Mouse (Mus musculus) right cerebral cortex, adult 18-20 months (tissue): ENCODE measurements at regions not wholly inside any gene's neighbourhood (a gene's known extent, or its start where the extent isn't known, plus 50 kb on each side); places are given as distances from the start of the nearest gene placed in this dataset.

ENCODE experiments used
- DNase-seq: peaks from one replicate; pipeline ENCODE4 v3.0.0; 2022; ENCODE audit warnings: mixed read lengths

DNA sequence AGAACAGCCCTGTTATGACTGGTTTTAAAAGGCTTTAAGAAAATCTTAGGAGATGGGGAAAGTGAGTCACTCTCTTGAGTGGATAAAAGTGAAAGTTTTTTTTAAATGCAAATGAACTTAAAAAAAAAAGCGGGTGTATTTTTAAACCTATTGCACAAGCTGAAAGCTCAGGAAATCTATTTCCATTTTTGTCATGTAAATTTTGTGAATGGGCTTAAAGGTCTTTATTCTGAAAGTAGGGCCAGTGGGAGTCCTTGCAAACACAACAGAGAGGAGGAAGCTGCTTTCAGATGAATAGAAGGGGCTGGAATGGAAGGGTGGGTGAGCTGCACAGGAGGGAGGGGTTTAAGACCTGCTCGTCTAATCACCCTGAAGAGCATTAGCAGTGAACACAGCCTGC lies 62.9 kb downstream of the Fam84a start:
- no peak for DNase-seq

GRCm38 (mm10) chr12:14082771-14083170 lies 69.1 kb downstream of the Fam84a start:
- DNase-seq: peak; percentile 64

DNA sequence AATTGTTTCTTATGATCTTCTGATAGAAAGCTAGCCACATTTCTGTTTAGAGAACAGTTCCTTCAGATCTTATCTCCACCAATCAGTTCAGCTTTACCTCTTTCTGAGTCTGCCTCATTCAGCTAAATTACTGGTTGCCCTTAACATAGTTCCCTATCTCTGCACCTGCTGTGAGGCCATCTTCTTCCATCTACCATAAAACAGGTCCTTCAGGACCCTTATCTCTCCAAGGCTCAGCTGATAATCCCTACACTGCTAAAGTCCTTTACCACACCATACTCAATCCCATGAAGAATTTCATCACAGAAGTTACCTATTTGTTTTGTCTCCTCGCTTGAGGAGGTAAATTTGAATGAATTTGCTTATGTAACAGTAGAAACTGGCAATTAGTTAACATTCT lies 72.0 kb downstream of the Fam84a start:
- no peak for DNase-seq

DNA sequence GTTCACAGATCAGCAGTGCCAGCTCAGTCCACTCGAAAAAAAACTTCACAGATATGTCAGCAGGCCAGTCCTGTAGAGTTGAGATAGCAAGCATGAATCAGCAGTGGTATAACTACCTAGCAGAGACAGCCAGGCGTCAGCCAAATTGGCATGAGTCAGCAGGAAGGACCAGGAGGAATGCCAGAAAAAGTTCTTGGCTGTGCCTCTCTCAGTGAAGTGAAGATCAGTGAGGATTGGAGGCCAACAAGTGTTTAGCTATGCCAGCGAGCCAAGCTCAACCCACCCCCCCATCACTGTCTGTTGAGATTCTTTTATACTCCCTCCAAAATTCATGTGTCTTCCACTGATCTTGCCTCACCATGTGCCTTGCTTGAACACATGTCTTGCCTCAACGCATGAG lies 82.8 kb downstream of the Fam84a start:
- peak; percentile 76 for DNase-seq

- no peak for DNase-seq
These were observed 86.5 kb downstream of the Fam84a start for GRCm38 (mm10) chr12:14065401-14065800.

DNA sequence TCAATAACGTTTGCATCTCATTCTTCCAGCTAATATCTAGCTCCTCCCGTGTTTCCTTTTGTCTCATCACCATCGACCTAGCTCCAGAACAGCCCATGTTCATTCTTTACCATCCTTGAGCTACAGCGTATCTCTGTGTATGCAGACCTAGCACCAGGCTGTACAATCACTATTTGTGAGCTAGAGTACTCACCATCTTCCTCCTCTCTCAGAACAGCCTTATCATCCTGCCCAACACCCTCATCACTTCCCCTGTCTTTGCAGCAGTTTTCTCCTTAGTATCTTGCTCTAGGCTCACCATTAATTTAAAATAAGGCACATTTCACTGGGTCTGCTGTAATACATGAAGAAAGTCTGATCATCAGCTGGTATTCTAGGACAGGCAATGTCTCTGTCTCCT lies 88.6 kb downstream of the Fam84a start:
- no peak for DNase-seq

DNA sequence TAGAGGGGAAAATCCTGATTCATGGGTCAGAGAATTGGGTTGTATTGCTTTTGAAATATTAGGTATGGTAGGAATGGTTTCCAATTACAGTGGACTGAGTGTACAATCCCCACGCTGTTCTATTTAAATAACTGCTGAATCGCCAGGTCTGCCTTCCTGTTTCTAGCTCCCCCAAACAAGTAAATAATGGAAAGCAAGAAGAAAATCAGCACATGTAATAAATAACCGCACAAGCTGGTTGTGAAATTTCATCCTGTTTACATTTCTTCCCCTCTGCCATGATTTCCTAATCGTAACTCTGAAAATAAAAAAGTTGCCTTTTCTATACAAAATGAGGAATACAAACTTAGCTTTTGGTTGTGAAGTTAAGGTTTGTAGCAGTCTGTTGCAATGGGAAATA lies 95.7 kb downstream of the Fam84a start:
- no peak for DNase-seq

GRCm38 (mm10) chr12:14032363-14032762 lies 119.5 kb downstream of the Fam84a start:
- no peak for DNase-seq

DNA sequence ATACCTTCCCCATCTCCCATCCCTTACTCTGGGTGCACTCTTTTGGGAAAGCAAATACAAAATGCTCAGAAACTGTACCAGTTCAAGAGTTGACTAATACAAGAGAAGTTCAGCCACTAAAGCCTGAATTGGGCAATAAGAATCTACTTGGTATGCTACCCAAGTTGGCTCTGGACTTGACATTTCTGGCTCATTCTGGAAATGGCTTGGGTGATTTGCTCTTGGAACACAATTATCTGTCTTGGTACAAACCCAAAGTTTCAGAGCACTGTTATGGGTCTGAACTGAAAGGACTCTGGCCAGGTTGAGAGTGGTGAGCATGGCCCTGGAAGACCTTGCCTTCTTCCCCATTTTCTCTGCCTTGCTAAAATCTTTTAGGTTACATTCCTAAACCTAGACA lies 136.6 kb downstream of the Fam84a start:
- no peak for DNase-seq

DNA sequence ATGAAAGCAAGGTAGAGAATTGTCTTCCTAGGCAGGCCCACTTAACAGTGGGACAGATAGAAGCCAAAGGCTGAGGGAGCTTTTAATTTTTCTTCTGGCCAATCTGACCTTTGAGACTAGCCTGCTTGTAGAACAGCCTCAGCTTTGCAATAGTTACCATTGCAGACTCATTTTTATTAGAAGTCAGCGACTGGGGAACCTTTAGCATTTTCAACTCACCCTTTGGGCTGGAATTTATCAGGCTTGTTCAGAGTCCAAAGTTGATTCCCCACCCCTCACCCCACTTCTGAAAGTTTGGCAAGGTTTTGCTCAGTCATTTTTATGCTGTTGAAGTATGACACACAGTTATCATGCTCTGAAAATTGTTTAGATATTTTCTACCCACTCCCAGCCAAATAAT lies 145.9 kb downstream of the Fam84a start:
- DNase-seq: no peak

DNA sequence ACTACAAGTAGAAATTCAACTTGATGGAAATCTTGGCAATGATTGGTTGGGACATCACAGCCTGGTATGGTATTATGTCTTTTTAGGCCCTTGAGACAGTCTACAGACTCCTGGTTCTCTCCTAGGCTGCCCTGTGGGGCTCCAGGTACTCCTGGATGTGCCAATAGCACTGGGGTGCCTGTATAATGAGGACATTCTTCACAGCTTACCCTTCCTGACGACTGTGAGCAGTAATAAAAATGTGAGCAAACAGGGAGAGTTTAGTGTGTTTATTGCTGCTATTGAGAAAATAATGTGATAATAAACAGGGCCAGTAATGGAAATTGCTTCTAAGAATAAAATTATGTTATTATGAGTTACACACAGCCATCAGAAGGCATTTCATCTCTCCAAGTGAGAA lies 150.2 kb downstream of the Fam84a start:
- no peak for DNase-seq

DNA sequence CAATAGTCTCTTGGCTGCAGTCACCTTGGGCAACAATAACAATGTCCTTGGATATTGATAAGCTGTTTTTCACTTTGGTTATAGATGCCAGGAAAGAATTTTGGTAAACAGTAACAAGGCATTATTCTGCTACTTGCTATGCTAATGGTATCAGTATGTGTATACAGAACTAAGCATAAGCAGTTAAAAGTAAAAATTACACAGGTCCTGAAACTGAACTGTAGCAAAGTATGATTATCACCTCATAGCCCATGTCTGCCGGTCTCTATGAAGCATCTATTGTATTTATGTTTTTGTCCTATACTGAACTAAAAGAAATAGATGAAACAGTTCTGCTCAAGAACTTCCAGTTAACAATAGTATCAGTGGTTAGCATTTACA lies 167.5 kb downstream of the Fam84a start:
- no peak for DNase-seq

DNA sequence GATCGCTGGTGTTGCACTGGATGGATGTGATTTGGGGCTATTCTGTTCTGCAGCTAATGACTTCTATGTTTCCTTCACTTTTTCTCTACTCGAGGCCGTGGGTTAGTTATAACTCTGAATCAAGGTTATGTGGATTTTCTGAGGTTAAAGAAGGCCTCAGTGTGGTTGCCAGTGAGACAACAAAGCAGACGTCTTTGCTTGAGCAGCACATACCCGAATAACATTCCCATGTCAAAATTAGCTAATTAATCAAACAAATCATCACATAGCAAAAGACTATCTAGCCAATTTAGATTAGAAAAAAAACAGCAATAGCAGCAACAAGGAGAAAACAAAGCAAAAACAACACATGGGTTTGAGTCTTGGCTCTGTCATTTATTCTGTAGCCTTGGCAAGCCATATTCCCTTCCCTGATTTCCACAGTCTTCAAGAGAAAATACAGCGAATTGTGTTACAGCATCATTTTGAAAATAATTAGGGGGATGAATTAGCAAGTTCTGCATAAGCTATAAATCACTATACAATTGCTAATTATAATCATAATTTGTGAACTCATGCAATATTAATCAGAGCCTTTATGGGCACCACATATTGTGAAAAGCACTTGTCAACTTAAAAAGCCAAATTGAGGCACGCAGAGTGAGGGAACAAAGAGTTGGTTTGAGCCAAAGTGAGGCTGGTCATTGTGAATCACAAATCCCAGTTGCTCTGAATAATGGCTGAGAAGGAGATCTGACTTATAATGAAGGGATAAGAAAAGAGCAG lies 168.0 kb downstream of the Fam84a start:
- DNase-seq: no peak

DNA sequence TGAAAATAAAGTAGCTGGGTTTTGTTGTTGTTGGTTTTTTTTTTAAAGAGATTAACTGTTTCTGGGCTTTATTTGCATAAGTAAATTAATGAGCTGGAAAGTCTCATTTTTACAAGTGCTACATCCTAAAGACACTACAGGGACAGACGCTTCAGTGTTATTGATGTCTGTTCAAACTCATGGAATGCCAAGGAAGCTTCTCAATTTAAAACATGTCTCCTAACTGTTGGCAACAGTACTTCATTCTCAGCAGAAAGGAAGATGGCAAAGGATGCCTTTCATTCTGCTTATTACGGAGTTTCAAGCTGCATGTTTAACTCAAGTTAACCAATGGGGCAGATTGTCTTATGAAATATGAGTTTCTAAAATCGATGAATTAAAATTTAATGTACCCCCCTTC lies 187.3 kb downstream of the Fam84a start:
- DNase-seq: no peak

DNA sequence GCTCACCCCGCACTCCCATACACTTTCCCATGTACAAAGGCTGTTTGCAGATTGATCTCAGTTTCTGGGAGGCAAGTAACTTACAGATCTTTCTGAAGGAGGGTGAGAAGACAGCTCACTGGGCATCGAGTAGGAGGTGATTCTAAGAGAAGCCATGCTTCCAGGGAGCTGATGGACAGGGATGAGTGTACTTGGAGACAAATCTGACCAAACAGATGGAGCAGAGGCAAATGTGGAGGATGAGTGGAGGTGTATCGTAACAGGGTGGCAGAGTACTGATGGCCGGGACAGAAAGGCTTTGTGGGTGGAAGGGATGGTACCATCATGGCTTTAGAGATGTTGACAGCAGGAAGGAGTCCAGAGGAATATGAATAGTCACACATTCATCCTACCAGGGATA lies 212.4 kb downstream of the Fam84a start:
- DNase-seq: peak; percentile 88

DNA sequence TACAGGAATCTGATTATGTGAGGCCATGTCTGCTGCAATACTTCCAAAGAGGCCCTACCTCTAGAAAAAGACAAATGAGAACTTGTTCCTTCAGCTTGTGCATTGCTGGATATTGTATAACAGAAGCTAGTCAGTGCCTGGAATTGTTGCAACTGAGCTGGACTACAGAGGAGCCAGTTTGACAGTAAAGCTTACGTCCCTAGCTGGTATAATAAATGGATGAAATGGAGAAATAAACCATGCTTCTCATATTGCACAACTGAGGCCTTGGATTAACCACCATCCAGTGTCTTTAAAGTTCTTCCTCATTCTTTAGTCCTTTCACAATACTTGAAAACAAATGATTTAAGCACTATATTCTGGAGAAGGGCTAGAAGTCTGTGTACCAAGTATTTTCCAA lies 230.8 kb downstream of the Fam84a start:
- no peak for DNase-seq

- DNase-seq: no peak
These were observed 268.5 kb downstream of the Fam84a start for GRCm38 (mm10) chr12:13883317-13883716.

- DNase-seq: no peak
These were observed 282.7 kb downstream of the Fam84a start for GRCm38 (mm10) chr12:13869161-13869560.

GRCm38 (mm10) chr12:13861226-13861625 lies 290.6 kb downstream of the Fam84a start:
- peak; percentile 85 for DNase-seq

- peak; percentile 27 for DNase-seq
These were observed 307.0 kb downstream of the Fam84a start for GRCm38 (mm10) chr12:13844532-13845485.

DNA sequence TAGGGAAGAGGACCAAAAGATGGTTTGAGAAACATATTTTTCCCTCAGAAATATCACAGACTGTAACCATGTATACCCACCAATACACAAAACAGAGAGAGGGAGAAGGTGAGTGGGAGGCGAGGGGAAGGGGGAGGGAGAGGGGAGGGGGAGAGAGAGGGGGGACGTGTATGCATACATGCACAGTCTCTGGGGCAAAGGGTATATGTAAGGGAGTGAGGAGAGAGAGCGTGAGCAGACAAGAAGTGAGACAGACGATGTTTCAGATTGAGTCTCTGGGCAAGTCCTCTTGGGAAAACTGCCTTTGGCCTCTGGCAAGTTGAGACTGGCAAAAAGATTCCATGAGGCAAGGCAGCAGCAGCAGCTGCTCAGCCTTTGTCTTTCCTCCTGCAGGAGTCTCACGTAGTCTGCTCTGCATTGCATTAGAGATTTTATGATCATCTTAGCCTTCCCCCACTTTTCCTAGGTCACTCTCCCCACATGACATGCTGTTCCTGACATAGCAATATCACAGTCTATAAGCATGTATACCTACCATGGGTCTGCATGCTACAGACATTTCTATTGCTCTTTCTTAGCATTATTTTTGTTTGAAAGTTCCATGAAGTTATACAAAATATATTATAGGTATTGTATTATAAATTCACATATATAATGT lies 308.3 kb downstream of the Fam84a start:
- no peak for DNase-seq

- no peak for DNase-seq
These were observed 310.6 kb downstream of the Fam84a start for GRCm38 (mm10) chr12:13841238-13841637.

DNA sequence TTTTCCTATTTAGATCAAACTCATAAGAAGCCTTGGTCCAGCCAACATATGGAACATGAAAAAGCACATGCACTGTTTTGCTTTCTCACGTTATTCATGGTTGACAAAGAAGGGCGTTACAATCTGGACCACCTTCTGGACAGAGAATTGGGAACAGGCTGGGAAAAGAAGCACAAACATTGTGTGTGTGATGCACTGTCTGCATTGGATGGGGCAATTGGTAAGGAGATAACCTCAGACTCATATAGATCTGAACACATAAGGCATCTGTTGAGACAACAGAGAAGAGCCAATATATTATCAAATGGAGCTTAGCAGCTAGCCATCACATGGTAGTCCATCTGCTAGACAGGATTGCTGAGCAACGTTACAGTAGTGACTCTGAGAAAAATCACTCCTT lies 317.1 kb downstream of the Fam84a start:
- DNase-seq: no peak

DNA sequence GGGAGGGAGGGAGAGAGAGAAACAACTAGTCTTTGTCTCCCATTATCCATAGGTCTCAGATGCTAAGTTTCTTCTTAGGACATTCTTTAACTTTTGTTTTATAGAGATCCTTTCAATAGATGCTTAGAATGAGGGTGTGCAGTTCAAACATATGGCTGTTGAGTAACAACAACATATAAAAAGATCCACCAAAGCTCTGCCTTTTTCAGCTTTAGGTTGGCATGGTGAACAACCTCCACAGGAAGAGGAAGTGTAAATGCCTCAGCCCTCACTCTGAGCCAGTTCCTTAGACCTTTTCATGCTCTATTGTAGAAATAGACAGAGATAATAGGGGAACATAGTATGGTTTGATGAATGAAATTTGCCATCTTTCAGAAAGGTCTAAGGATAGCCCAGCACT lies 326.0 kb downstream of the Fam84a start:
- DNase-seq: no peak
